8 mouse cellular contexts compared by ENCODE assay signal in genomic region chr9:108661677-108662612, GRCm38 (mm10). TPM values are rescaled to one million over a fixed set of nuclear protein-coding genes. Genes with fewer than 3 reads are reported as not detected.
DNase-seq lines count a peak whose midpoint lies in the region; ATAC-seq lines count a peak whose summit lies in the region.

Gene Slc25a20, plus strand, starts transcription at chr9:108662088.

- intact Hi-C loops in left cerebral cortex, postnatal 10 days (cut with DNase I), result no loop called here

- peak; percentile 93 for DNase-seq in embryo, embryonic 10 days (ENCODE audit: low spot score)
- DNase-seq in gastrocnemius, postnatal 10 days, result peak; percentile 76
- DNase-seq in left cerebral cortex, postnatal 10 days (ENCODE audit: extremely low spot score in 1 of 2, low spot score in 2 of 2), result peak; percentile 32 to 92
- DNase-seq in right cerebral cortex, postnatal 25 days, result peak; percentile 63
- peak; percentile 77 to 84 for DNase-seq in urinary bladder, postnatal 4 days (ENCODE audit: low spot score in 2 of 2)

- peak; percentile 74 for ATAC-seq in activated CD4-positive, CD25-positive, alpha-beta regulatory T cell, adult 4 months
- ATAC-seq in inflammation-experienced regulatory T-cells, adult 6 months, result peak; percentile 80
- ATAC-seq in megakaryocyte-erythroid progenitor cell, adult 5-6 weeks (replicated peaks; ENCODE audit: low FRiP score, low TSS enrichment, poor library complexity, severe bottlenecking), result peak; percentile 95

RNA-seq across cellular contexts. Expression of gene Slc25a20, which starts in this region (rescaled TPM):
- polyA plus RNA-seq in activated CD4-positive, CD25-positive, alpha-beta regulatory T cell, adult 4 months (2017; shearing (Covaris generic)), result 10 to 100 TPM; 36.2 to 41.8 TPM
- 10 to 100 TPM; 63.7 to 69.4 TPM for total RNA-seq in gastrocnemius, postnatal 10 days (2021)
- 10 to 100 TPM; 41.0 to 53.4 (median 48.2) TPM for polyA plus RNA-seq in inflammation-experienced regulatory T-cells, adult 6 months (2017; shearing (Covaris generic))
- total RNA-seq in left cerebral cortex, postnatal 10 days (2021), result 10 to 100 TPM; 15.7 to 16.5 TPM
- 15.2 and 16.4 TPM in 2 replicates for total RNA-seq in megakaryocyte-erythroid progenitor cell, adult 5-6 weeks (2014; fragmentation: Nextera tagmentation)
- total RNA-seq in megakaryocyte-erythroid progenitor cell, adult 5-6 weeks (2017), result 23.4 and 29.7 TPM in 2 replicates

Comparison
In these comparisons a context has a peak if more than half of its experiments do, and no peak if none do; other contexts are left out.
1. Peak in every context shown above with its lines: DNase-seq and ATAC-seq.